Mouse (Mus musculus) lung, adult 18-20 months (tissue): ENCODE results near the gene Gm7694.

Experiments
- DNase-seq, 2 experiments: peaks; one replicate each; pipeline ENCODE4 v3.0.0; 2022; ENCODE audit warnings: mixed read lengths in 2 of 2

The Gm7694 gene

DNA sequence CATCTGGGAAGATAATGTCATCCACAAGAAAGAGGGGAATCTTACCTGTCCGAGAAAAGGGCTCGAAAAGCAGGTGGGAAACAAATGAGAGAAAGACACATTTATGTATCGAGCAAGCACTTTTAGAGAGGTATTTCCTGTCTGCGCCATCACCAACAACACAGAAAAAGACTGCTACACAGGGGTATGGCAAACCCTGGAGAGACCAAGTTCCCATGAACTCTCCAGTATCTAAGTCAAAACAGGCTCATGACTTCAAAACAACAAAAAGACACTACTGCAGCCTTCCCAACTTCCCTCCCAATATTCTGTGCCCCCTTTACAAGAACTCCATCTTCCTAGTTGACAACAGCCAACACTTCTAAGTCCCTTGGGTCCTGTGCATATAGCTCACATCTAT is at the start of gene Gm7694:
TSS of gene Gm7694 (minus strand) at position 101 of the 400 bp plus-strand sequence.
- no peak for DNase-seq

DNA sequence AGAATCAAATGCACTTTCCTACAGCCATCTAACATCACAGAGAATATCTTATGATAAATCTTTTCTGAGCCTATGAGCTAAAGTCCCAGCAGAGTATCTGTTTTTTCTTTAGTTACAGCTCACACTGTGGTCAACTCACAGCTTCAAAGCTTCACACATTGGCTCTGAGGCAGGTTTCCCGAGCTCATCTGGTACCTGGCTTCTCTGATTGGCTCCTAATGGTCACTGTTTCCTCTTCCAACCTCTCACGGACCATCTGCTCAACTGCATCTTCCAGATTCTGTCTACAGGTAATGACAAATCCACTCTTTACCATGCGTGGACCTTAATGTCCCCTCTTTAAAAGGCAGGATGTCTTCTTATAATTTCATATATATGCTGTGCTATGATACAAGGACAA is 47.2 kb upstream of the Gm7694 start:
- no peak for DNase-seq

DNA sequence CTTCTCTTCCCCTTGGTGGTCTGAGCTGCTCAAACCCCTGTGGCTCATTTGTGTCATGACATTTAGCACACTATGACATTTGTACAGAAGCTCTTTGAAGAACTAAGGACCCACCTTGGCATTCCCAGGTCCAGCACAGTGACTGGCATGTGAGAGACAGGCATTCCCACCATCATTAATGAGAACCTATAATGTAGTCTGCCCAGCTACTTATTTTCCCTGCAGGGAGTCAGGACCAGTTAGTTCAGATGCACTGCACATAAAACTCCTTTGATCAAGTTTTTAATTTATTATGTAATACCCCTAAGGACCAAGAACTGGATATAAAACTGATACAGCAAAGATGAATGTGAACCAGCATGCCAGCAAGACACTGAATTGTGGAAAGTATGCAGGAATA is 44.9 kb upstream of the Gm7694 start:
- no peak for DNase-seq

DNA sequence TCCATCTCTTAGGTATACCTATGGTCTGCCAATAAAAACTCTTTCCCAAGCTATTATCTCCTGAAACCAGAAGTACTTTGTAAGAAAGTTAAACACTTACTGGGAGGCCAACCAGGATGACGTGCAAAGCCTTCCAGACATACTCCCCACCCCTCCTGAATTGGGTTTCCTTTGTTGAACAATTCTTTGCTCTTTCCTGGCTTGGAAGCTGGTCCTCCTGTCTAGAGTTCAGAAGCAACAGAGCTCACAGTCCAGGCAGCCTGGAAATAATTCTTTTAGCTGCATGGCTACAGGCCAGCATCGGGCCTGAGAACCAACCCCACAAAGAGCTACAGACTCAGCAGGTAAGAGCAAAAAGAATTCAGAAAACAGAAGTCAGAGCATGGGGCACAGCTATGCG is 40.1 kb upstream of the Gm7694 start:
- DNase-seq = peak in 1 of 2 experiments; percentile 38

DNA sequence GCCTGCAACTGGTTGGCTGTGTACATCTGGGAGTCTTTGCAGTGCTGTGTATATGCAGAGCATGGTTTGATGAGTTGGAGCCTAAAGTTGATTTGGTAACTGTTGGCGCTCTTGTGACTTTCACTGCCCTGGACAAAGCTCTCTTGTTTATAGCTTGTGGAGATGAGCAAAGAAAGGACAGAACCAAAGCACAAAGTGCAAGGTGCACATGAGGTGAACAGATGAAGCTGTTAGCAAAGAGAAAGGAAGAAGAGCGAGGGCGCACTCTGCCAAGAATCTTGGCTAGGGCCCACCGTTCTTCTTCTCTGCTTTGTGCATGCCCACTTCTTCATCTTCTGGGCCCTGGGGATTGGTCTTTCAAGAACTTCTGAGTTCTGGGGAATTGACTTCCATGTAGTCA is 37.8 kb upstream of the Gm7694 start:
- no peak for DNase-seq

DNA sequence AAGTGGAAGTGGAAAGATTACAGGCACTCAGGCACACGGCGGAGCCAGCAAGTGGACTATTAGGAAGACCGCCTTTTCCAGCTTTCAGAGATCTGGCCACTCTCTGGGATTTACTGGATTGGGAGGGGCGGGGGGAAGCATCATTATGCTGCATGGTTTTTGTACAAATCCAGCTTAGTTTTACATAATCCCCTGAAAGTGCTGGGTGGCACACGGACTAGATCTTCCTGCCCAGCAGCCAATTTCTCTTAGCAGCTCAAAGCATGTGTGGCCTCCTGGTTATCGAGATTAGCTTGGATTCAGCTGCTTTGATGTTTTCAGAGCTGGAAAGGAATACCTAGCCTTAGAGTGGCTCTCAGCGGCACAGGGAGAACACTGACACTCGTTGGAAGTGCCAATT is 36.9 kb upstream of the Gm7694 start:
- DNase-seq = no peak

DNA sequence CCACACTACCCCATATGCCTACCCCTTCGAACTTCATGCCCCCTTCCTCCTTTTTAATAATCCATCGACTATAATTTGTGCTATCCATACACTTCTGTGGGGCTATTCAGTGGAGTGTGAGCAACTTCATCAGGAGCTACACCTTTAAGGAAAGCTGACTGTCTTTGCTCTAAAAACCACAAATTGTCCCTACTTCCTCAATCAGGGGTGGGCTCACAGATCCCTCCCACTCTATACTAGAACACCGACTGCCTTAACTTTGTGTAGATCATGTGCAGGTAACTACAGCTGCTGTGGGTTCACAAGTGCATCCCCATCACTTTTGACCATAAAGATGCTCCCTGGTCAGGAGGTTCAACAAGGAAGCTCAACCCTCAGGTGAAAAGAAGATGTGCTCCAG is 33.8 kb upstream of the Gm7694 start:
- no peak for DNase-seq

DNA sequence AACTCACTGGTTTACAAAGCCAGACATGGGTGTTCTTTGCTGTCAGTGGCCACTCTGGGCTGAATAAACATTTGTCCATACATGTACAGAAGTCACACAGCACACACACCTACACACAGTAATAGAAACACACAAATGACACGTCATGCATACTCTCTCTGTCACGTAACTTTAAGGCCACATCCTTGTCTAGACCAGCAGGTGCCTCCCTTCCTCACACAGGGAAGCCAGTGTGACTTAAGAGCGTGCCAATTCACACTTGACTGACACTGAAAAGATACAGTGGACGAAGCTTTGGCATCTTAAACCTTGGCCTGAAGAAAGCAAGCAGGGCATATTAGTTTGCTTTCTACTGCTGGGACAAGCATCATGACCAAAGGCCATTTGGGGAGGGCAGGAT is 26.6 kb upstream of the Gm7694 start:
- no peak for DNase-seq

DNA sequence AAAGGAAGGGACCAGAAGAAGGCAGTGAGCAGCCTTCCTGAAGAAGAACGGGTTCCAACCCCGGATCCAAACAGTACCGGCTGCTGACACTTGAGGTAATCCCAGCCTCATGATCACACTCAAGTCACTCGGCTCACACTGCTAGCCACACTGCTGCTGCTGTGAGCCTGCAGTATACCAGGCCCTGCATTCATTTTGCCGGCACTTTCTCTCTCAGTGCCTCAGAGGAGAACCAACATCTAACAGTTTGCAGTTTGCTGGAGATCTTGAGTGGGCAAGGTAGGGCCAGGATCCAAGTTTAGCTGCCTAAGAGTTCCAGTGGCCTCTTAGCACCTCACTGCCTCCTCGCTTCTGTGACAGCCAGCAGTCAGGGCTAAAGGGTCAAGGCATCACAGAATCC is 25.8 kb upstream of the Gm7694 start:
- DNase-seq = no peak

DNA sequence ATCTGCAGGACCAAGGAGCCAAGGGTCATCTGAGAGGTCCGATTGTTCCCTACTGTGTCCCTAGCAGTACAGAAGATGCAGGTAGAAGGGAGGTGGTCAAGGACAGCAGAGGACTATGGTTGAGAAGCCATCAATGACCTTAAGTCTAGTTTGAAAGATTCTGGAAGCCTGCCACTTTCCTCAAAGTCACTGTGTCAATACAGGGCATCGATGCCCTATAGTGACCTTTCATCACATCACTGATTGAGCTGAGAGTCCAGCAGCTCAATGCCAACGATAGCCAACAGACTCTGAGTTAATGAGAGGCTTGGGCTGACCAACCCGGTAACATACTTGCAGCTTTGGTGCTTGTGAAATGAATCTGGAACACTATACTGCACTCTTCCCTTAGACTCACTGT is 19.1 kb upstream of the Gm7694 start:
- no peak for DNase-seq

DNA sequence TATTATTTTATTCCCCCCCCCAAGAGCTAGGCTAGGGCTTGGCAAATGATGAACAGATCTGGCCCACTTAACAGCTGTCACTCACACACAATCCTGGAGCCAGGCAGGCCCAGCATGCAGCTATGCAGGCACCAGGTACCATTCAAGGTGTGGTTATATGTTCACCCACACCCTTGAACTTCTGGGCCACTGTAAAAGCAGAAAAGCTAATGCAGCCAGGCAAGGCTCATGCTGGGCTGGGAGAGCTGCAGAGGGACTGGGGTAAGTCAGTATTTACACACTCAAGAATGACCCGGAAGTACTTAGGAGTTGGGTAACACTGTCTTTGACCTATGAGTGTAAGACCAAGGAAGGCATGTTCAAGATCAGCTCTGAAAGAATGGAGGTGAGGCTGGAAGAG is 18.2 kb upstream of the Gm7694 start:
- peak in 1 of 2 experiments; percentile 16 for DNase-seq

DNA sequence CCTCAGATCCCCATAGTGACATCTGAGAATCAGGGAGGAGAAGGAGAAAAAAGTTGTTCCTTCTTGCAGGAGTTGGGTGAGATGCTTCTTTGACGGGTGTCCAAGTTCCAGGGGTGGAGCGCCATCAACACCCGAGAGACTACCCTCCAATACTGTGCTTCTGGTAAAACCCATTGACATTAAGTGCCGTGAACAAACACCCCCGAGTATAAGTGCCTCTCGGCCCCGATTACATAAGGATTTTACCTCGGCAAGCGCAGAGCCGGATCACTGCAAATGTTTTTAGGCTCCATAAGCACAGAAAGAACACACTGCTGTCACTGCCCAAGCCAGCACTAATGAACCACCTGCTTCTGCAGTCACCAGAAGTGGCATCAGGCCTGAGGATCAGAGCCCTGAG is 16.9 kb upstream of the Gm7694 start:
- DNase-seq = peak; percentile 60 to 78

DNA sequence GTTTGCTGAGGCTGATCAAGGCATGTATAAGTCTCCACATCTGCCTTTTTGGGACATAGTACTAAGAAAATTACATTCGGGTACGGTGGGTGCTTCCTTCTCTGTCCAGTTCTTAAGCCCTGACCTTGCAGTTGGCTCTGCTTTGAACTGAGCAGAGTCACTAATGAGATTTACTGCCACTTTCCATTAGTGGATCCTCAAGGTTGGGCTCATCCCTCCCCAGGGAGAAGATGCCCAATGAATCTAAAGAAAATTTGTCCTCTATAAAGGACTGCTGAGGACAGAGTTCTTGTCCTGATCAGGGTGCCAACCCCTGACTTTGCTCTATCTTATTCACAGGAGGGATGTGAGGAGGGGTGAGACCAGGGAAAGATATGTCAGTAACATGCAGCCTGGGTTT is 15.9 kb upstream of the Gm7694 start:
- DNase-seq = no peak

DNA sequence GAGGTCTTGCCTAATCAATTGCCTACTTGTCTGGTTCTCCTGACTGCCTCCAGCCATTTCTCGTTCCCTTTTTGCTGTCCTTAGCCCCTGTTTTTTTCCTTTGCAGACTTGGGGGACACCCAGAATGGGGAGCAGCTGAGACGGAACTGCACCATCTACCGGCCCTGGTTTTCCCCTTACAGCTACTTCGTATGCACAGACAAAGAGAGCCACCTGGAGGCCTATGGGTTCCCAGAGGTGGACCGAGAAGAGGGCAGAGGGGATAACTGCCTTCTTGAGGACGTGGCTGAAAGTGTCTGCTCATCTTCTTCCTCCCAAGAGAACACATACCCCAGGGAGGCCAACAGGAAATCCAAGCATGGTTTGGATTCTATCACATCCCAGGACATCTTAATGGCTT is 5.3 kb upstream of the Gm7694 start:
- no peak for DNase-seq

DNA sequence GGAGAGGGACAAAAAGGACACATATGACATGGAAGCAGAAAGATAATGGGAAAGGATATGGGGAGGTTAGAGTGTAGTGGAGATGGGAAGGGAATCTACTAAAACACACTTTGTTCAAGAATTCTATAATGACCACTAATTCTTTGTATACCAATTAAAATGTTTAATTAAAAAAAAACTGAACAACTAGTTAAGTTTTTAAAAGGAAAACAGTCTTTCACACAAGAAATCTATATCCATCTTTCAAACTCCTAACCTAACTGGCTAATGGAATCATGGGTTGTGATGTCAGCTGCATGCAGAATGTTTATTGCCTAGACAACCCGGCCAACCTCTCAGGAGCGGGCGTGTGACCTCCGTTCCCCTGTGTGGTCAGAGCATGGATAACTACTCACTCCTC is 2.4 kb upstream of the Gm7694 start, which contains the start of gene Spata46:
TSS of gene Spata46 (plus strand) at position 301 of the 400 bp plus-strand sequence.
- no peak for DNase-seq

DNA sequence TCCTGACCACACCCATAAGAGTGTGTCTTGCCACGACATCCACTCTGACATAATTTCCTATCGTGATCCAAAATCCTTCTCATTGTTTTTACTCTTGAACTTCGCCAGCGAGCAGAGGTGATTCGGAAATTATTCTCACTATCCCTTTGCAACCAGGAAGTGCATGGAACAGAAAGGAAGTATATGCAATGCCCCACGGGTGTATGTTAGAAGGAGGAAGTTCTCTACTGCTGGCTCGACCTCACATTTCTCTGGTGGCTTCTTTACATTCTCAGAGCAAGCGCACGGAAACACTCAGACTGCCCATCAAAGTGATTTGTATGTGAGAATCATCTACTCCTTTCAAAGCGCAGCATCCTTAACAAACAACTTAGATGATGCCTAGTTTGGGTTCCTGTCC is 1.1 kb downstream of the Gm7694 start:
- DNase-seq = no peak

DNA sequence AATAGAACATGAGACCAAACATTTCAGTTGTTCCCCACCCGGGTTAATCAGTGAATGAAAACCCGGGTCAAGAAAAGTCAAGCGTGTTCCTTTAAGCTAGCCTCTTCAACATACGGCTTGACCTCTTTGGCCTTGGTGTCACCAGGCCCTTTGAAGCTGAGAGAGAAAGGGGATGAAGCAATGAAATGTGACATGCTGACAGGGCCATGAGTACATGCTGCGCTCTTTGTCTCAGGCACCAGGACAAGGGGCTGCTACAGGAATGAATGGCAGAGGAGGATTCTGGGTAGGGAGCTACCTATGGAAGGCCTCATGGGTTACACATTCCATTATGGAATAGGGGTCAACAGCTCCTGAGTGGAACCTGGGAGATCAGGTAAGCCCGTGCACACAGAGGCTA is 3.0 kb downstream of the Gm7694 start:
- no peak for DNase-seq

DNA sequence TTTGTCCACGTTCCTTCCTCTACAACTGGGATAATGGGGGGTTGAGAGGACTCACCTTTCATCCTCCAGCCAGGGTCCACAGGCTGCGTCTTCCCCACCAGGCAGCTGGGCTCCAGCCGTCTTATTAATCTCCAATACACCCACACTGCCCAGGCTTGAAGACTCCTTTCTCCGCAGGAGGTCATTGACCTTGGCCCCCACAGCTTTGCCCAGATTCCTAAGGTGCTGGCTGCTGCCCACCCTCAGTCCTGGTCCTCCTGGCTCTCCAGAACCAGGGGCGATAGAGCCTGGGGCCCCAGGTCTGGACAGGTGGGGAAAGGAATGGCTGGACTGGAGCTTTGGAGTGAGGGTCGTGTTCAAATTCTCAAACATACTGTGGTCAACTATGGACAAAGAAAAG is 3.7 kb downstream of the Gm7694 start:
- no peak for DNase-seq

DNA sequence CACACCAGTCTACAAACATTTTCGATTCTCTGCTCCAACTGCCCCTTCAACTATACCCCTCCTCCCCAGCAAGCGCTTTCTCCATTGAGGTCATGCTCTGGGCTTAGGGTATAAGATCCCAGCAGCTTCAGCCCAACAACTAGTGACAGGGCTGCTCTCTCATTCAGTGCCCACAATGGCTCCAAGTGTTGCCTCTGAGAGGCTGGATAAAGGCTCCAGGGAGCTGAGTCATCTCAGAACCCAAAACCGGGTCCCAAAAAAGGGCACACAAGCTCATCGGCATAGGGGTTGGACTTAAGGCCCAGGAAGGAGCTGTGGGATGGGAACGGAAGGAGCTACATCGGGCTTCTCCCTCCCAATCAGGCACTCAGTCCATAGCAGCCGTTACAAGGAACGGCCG is 4.4 kb downstream of the Gm7694 start:
- DNase-seq = no peak

DNA sequence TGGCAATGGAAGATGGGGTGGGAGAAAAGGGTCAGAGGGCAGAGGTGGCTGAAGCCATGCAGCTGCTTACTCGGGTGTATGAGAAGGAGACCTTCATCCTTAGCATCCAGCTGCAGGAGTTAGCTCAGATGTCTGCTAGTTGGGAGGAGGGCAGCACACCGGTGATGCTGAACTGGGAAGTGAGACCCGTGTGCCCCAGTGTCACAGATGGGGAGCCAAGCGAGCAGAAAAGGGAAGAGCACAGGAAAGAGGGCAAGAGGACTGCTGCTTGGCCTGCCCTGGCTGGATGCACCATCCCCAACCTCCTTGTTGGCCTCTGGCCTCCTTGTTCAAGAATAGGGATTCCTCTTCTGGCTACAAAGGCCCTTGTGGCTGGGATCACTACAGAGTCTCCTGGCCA is 6.6 kb downstream of the Gm7694 start:
- DNase-seq = no peak

DNA sequence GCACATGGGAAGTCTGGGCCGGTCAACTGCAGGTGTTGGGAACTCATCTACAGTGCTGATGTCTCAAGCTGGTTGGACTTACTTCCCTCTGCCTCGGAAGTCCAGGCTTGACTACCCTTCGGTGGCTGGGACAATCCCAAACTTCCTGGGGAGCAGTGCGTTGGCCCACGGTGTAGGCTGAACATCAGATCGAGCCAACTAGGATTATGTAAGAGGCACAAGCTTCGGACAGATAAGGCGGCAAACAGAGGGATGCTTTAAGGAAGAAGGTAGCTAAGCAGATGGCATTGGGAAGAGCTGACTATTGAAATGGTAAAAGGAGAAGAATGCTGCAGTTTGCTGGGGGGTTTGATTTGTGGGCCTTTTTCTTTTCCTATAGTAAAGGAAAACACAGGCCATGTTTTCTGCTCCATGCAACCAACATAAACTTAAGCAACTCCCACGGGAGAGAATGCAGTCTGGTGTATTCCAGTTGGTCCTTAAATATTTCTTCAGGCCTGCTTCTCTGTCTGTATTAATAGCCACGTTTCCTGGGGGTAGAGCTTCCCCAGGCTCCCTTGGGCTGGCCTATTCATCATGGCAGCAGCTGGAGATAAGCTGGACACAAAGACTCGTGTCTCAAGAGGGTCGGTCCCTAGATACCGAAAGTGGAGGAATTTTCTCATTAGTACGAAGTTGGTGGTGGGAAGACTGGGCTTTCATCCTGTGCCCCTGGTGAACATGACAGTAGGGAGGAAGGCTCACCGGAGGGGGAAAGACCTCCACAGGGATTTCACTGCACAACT is 11.2 kb downstream of the Gm7694 start:
- DNase-seq = no peak

DNA sequence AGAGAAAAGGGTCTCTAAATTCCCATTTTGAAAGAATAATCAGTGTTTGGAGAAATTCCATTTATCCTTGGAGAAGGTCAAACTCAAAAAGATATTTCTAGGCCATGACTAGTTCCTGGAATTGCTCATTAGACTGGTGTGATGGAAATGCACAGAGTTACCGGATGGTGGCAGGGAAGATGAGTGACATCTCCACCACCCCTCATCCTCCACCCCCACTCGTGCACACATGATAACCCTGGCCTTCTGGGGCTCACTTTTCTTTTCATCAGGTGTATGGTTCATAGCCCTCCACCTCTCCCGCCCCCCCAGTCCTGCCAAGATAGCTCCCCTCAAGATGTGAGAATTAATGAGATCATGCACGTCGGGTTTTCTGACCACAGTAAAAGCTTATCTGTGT is 12.9 kb downstream of the Gm7694 start:
- DNase-seq = no peak

DNA sequence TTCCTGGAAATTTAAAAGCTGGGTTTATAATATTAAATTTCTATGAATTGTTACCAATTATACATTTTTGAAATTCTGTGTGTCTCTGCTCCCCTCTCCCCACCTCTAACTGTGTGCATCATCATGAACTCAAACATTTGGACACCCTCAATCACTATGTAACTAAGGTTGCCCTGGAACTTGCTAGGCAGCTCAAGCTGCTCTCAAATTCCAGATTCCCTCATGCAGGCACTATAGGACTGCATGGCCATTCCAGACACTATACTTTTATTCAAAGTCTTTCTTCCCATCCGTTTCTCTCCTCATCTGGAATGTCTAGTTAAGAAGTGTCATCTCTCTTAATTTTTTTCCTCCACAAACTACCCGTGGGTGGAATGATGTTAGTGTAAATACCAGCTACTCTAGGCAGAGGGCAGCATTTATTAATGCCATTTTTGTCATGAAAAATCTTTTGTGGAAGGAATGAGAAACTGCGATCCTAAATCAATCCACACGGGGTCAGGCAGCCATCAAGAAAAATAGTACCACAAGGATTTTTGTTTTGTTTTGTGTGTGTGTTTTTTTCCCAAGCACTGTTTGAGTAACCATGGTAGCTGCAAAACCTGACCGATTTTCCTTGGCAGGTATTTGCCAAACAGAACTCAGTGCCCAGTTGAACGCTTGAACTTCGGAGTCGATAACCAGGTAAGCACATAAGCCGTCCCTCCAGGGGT is 13.7 kb downstream of the Gm7694 start:
- peak; percentile 27 to 47 for DNase-seq

DNA sequence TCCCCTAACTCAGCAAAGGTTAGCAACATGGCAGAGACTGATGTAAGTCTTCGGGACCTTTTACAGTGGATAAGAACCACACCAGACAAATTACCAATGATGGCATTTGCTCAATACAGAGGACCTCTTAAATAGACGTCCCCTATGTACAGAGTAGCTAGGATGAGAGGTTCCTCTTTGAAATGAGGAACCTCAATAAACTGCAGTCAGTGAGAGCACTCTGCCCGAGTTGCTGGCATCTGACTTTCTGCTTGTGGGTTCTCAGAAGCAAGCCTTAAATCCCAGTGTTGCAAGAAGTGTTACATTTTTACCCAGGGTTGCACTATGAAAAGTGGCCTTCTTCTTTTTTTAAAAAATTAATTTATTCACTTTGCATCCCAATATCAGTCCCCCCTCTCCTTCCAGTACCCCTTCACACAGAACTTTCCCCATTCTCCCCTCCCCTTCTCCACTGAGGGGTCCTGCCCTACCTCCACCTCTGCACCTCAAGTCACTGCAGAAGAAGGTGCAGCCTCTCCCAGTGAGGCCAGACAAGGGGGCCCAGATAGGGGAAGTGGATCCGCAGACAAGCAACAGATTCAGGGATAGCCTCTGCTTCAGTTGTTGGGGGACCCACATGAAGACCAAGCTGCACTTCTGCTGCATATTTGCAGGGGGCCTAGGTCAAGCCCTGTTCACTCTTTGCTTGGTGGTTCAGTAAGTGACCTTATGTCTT is 23.6 kb downstream of the Gm7694 start:
- peak; percentile 16 to 18 for DNase-seq
